ENCODE assay signal across 8 mouse cellular contexts in genomic region chr10:80385310-80385709, GRCm38 (mm10). TPM values are rescaled to one million over a fixed set of nuclear protein-coding genes. Genes with fewer than 3 reads are reported as not detected.
DNase-seq lines count a peak whose midpoint lies in the region; ATAC-seq and TF ChIP-seq lines count a peak whose summit lies in the region.

No protein-coding gene starts in this region.

- no peak for TF ChIP-seq CTCF in stomach, postnatal 0 days (IDR thresholded peaks at IDR 0.05; ENCODE audit: low read depth)

- no peaks in the 10 kb centered on the region for H3K9me3 ChIP-seq in lung, embryonic 16.5 days (ENCODE audit: control insufficient read depth, low read length)
- no peaks in the 10 kb centered on the region for H3K9me3 ChIP-seq in limb, embryonic 14.5 days (ENCODE audit: control insufficient read depth, low read length)
- no peaks in the 10 kb centered on the region for H3K9me3 ChIP-seq in stomach, postnatal 0 days (ENCODE audit: control insufficient read depth, low read length)

- H3K4me2 ChIP-seq in lung, embryonic 16.5 days (ENCODE audit: low read depth, low read length): peak overlapping the region; percentile 85
- H3K4me2 ChIP-seq in limb, embryonic 14.5 days (replicated peaks; ENCODE audit: low read depth, low read length, severe bottlenecking): peak overlapping the region; percentile 90
- H3K4me2 ChIP-seq in stomach, postnatal 0 days (replicated peaks; ENCODE audit: low read depth): peak overlapping the region; percentile 83

- H3K4me1 ChIP-seq in lung, embryonic 16.5 days (replicated peaks; ENCODE audit: control insufficient read depth, insufficient read depth, low read length): peaks cover 29% of the 10 kb centered on the region
- H3K4me1 ChIP-seq in limb, embryonic 14.5 days (ENCODE audit: control insufficient read depth, insufficient read depth, low read length): peaks cover 23% of the 10 kb centered on the region
- H3K4me1 ChIP-seq in stomach, postnatal 0 days (replicated peaks; ENCODE audit: control insufficient read depth, insufficient read depth): peaks cover 12% of the 10 kb centered on the region; the same call in 1 of the 2 replicates

- ATAC-seq in lung, embryonic 16.5 days (ENCODE audit: low read depth): no peak
- no peak for ATAC-seq in limb, embryonic 14.5 days (ENCODE audit: low FRiP score, low read depth)
- no peak for ATAC-seq in stomach, postnatal 0 days (ENCODE audit: low FRiP score, low TSS enrichment)

- no peaks in the 10 kb centered on the region for H3K27me3 ChIP-seq in lung, embryonic 16.5 days (ENCODE audit: control insufficient read depth, insufficient read depth, low read depth, low read length)
- H3K27me3 ChIP-seq in limb, embryonic 14.5 days (ENCODE audit: control insufficient read depth, insufficient read depth, low read length): no peaks in the 10 kb centered on the region
- H3K27me3 ChIP-seq in stomach, postnatal 0 days (ENCODE audit: control insufficient read depth, insufficient read depth, low read length): no peaks in the 10 kb centered on the region

- no peak for TF ChIP-seq POLR2A in limb, embryonic 14.5 days (IDR thresholded peaks at IDR 0.05; ENCODE audit: borderline replicate concordance, extremely low read depth, insufficient read depth, insufficient read length)

- H3K27ac ChIP-seq in lung, embryonic 16.5 days (ENCODE audit: low read length): peak overlapping the region; percentile 92; the same call in 1 of the 2 replicates
- peak overlapping the region; percentile 87 for H3K27ac ChIP-seq in limb, embryonic 14.5 days (replicated peaks; ENCODE audit: low read depth, low read length)
- no peak overlapping the region for H3K27ac ChIP-seq in stomach, postnatal 0 days (replicated peaks)

- TF ChIP-seq EP300 in stomach, postnatal 0 days (optimal IDR thresholded peaks at IDR 0.05): no peak

- 22% methylated on average over 7 of the region's 7 CpGs for WGBS in lung, embryonic 16.5 days
- WGBS in limb, embryonic 14.5 days: 8% methylated on average over 7 of the region's 7 CpGs
- 24% methylated on average over 7 of the region's 7 CpGs for WGBS in stomach, postnatal 0 days

- DNase-seq in adrenal gland, adult (ENCODE audit: inconsistent age in 2 of 2, low spot score in 1 of 2): peak; percentile 55 to 73
- no peak for DNase-seq in adrenal gland, postnatal 4 days (ENCODE audit: low spot score in 2 of 2)
- no peak for DNase-seq in lung, postnatal 25 days (ENCODE audit: low spot score)
- DNase-seq in limb, embryonic 14.5 days (ENCODE audit: low spot score): no peak
- no peak for DNase-seq in stomach, postnatal 0 days (ENCODE audit: low spot score)
- no peak for DNase-seq in left cerebral cortex, postnatal 25 days (ENCODE audit: low spot score in 2 of 2)
- no peak for DNase-seq in cerebellum, adult 11 months

- H3K4me3 ChIP-seq in lung, embryonic 16.5 days (ENCODE audit: low read length): peak overlapping the region; percentile 84
- peak overlapping the region; percentile 87 for H3K4me3 ChIP-seq in limb, embryonic 14.5 days (replicated peaks; ENCODE audit: low read length)
- peak overlapping the region; percentile 73 for H3K4me3 ChIP-seq in stomach, postnatal 0 days (ENCODE audit: low read depth, low read length)

- H3K36me3 ChIP-seq in lung, embryonic 16.5 days (ENCODE audit: control insufficient read depth, insufficient read depth, low read length): peaks cover 19% of the 10 kb centered on the region
- peaks cover 42% of the 10 kb centered on the region for H3K36me3 ChIP-seq in limb, embryonic 14.5 days (ENCODE audit: control insufficient read depth, insufficient read depth, low read length)
- H3K36me3 ChIP-seq in stomach, postnatal 0 days (ENCODE audit: control insufficient read depth, insufficient read depth, low read length): peaks cover 16% of the 10 kb centered on the region

- intact Hi-C loops in left cerebral cortex, postnatal 25 days (cut with DNase I): no loop called here

- peak overlapping the region; percentile 87 for H3K9ac ChIP-seq in lung, embryonic 16.5 days (ENCODE audit: low read length)
- peak overlapping the region; percentile 89 for H3K9ac ChIP-seq in limb, embryonic 14.5 days (ENCODE audit: low read depth, low read length, severe bottlenecking)
- peak overlapping the region; percentile 92 for H3K9ac ChIP-seq in stomach, postnatal 0 days (ENCODE audit: low read length)

RNA-seq across cellular contexts. Expression of gene Mex3d, which starts 2.1 kb away (rescaled TPM):
- 10 to 100 TPM; 25.4 to 26.7 TPM for total RNA-seq in adrenal gland, postnatal 4 days (2021)
- 4.4 and 4.5 TPM in 2 replicates for polyA plus RNA-seq in lung, embryonic 16.5 days (2015; fragmentation: Nextera tagmentation; extraction: Ambion mirVana)
- polyA plus RNA-seq in limb, embryonic 14.5 days (2012; rRNA removed): 44.0 and 60.0 TPM in 2 replicates
- polyA plus RNA-seq in limb, embryonic 14.5 days (2014; fragmentation: Nextera tagmentation; extraction: Ambion mirVana): 8.2 and 9.0 TPM in 2 replicates
- polyA plus RNA-seq in stomach, postnatal 0 days (2015; fragmentation: Nextera tagmentation; extraction: Ambion mirVana): 4.1 and 4.5 TPM in 2 replicates
- total RNA-seq in left cerebral cortex, postnatal 25 days (2021): 10 to 100 TPM; 17.7 to 22.2 TPM

RNA-seq across cellular contexts. Expression of gene Mbd3, which starts 14.0 kb away (rescaled TPM):
- total RNA-seq in adrenal gland, postnatal 4 days (2021): 100 to 1,000 TPM; 142 to 147 TPM
- polyA plus RNA-seq in lung, embryonic 16.5 days (2015; fragmentation: Nextera tagmentation; extraction: Ambion mirVana): 192 and 204 TPM in 2 replicates
- 267 and 270 TPM in 2 replicates for polyA plus RNA-seq in limb, embryonic 14.5 days (2012; rRNA removed)
- 196 and 214 TPM in 2 replicates for polyA plus RNA-seq in limb, embryonic 14.5 days (2014; fragmentation: Nextera tagmentation; extraction: Ambion mirVana)
- 81.1 and 82.9 TPM in 2 replicates for polyA plus RNA-seq in stomach, postnatal 0 days (2015; fragmentation: Nextera tagmentation; extraction: Ambion mirVana)
- total RNA-seq in left cerebral cortex, postnatal 25 days (2021): 100 to 1,000 TPM; 134 to 138 TPM

RNA-seq across cellular contexts. Expression of gene Uqcr11, which starts 21.3 kb away (rescaled TPM):
- 100 to 1,000 TPM; 535 to 613 TPM for total RNA-seq in adrenal gland, postnatal 4 days (2021)
- polyA plus RNA-seq in lung, embryonic 16.5 days (2015; fragmentation: Nextera tagmentation; extraction: Ambion mirVana): 618 and 673 TPM in 2 replicates
- polyA plus RNA-seq in limb, embryonic 14.5 days (2012; rRNA removed): 572 and 718 TPM in 2 replicates
- 617 and 707 TPM in 2 replicates for polyA plus RNA-seq in limb, embryonic 14.5 days (2014; fragmentation: Nextera tagmentation; extraction: Ambion mirVana)
- 859 and 899 TPM in 2 replicates for polyA plus RNA-seq in stomach, postnatal 0 days (2015; fragmentation: Nextera tagmentation; extraction: Ambion mirVana)
- total RNA-seq in left cerebral cortex, postnatal 25 days (2021): 100 to 1,000 TPM; 482 to 488 TPM

RNA-seq across cellular contexts. Expression of gene Plk5, which starts 29.1 kb away (rescaled TPM):
- total RNA-seq in adrenal gland, postnatal 4 days (2021): under 1 TPM in 1 of 2 experiments, not detected in 1; 0.36 TPM
- polyA plus RNA-seq in lung, embryonic 16.5 days (2015; fragmentation: Nextera tagmentation; extraction: Ambion mirVana): 0.48 and 0.52 TPM in 2 replicates
- 1.8 and 1.9 TPM in 2 replicates for polyA plus RNA-seq in limb, embryonic 14.5 days (2012; rRNA removed)
- polyA plus RNA-seq in limb, embryonic 14.5 days (2014; fragmentation: Nextera tagmentation; extraction: Ambion mirVana): 0.48 and 0.88 TPM in 2 replicates
- polyA plus RNA-seq in stomach, postnatal 0 days (2015; fragmentation: Nextera tagmentation; extraction: Ambion mirVana): 0.07 TPM in 2 replicates
- 10 to 100 TPM; 22.6 to 24.9 TPM for total RNA-seq in left cerebral cortex, postnatal 25 days (2021)

RNA-seq across cellular contexts. Expression of gene Adamtsl5, which starts 37.1 kb away (rescaled TPM):
- 10 to 100 TPM; 12.8 to 13.2 TPM for total RNA-seq in adrenal gland, postnatal 4 days (2021)
- polyA plus RNA-seq in lung, embryonic 16.5 days (2015; fragmentation: Nextera tagmentation; extraction: Ambion mirVana): 4.1 and 8.3 TPM in 2 replicates
- polyA plus RNA-seq in limb, embryonic 14.5 days (2012; rRNA removed): 16.5 and 21.9 TPM in 2 replicates
- 6.5 and 6.7 TPM in 2 replicates for polyA plus RNA-seq in limb, embryonic 14.5 days (2014; fragmentation: Nextera tagmentation; extraction: Ambion mirVana)
- polyA plus RNA-seq in stomach, postnatal 0 days (2015; fragmentation: Nextera tagmentation; extraction: Ambion mirVana): 12.2 and 12.8 TPM in 2 replicates
- 1 to 10 TPM; 5.1 to 7.4 TPM for total RNA-seq in left cerebral cortex, postnatal 25 days (2021)

Comparison
In these comparisons a context has a peak if more than half of its experiments do, and no peak if none do; other contexts are left out.
1. DNase-seq: peak in adrenal gland, adult (2 of 2); none in adrenal gland, postnatal 4 days (0 of 2), lung, postnatal 25 days (single experiment), limb, embryonic 14.5 days (single experiment), stomach, postnatal 0 days (single experiment), left cerebral cortex, postnatal 25 days (0 of 2) and cerebellum, adult 11 months (single experiment).
2. Peak in every context shown above with its lines, with median percentiles within 50 percentile points of each other: H3K4me2 ChIP-seq, H3K4me3 ChIP-seq and H3K9ac ChIP-seq.